Mouse (Mus musculus): ENCODE measurements at regions not wholly inside any gene's neighbourhood (a gene's known extent, or its start where the extent isn't known, plus 50 kb on each side); places are given as distances from the start of the nearest gene placed in this dataset.

DNA sequence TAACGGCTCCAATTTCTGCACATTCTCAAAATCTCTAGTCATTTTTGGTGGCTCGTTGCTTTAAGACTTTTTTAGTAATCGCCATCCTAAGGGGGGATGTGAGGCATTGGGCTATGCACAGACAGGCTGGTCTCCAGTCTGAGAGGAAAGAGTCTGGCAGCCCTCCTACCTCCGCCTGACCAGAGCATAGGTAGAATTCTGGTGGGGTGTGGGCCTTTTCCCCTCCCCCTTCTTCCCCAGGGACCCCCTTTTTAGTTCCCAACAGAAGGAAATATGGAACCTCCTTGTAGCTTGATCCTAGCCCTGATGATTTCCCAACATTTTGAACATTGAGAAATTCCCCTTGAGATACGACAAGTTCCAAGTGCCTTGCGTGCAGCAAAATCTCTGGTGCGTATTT lies 181.4 kb upstream of the Wdfy3 start:
- TF ChIP-seq CTCF (IDR thresholded peaks at IDR 0.05; ENCODE audit: low read depth) = no peak
- TF ChIP-seq EP300 (IDR thresholded peaks at IDR 0.05; ENCODE audit: low read depth) = no peak

All from liver, postnatal 0 days (tissue).